Mouse (Mus musculus) left cerebral cortex, adult 9 months (tissue): ENCODE measurements at regions not wholly inside any gene's neighbourhood (a gene's known extent, or its start where the extent isn't known, plus 50 kb on each side); places are given as distances from the start of the nearest gene placed in this dataset.

Experiments used
- DNase-seq, 2 experiments: peaks; one replicate each; pipeline ENCODE4 v3.0.0; 2022; ENCODE audit warnings: low spot score in 2 of 2

DNA sequence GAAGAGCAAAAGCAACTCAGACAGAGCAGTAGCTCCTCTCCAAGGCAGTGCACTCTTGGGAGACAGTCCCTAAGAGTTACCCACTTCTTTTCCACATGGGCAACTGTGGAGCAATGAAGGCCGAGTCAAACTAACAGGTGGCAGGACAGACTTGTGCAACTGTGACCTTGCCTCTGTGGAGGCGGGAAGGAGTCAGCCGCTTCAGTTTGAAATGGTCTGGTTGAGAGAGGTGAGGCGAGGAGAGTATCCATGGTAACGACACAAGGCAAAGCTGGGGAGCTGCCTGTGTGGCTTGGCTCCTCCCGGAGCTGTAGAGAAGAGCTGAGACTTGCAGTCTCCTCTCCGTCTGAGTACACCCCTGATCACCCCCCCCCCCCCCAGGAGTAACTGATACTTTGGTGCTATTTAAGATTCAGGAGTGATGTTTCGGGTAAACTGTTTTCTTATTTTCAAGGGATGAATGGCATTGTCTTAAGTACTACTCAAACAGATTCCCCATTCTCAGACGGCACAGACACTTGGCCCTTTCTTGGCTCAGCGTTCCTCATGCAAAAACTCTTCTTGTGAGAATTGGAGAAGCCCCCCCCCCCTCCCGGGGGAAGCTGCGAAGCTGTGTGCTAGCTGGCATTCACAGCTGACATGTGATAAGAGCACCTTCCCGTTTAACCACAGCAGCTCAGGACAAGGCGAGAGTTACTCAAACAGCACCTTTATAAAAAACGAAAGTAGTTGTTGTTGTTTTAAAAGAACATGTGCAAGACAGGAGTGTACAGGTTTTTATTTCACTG is 54.9 kb upstream of the Chst1 start:
- DNase-seq = no peak

DNA sequence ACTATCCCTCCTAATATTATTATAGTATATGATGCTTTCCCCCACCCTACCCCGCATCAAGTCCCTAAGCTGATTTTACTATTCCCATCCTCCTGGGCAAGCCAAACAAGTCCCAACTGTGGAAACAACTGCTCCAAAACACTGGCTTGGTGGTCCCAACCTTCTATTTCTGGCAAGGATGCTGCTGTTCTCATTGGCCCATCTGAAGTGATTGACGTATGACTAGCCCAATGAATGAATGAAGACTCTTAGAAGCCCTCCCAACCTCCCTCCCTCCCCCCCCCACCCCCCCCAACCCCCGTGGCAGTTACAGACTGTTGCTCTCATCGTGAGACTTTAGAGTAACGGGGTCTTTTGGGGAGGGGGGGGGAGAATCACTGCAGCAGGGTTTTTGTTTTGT is 58.7 kb upstream of the Chst1 start:
- DNase-seq = no peak

DNA sequence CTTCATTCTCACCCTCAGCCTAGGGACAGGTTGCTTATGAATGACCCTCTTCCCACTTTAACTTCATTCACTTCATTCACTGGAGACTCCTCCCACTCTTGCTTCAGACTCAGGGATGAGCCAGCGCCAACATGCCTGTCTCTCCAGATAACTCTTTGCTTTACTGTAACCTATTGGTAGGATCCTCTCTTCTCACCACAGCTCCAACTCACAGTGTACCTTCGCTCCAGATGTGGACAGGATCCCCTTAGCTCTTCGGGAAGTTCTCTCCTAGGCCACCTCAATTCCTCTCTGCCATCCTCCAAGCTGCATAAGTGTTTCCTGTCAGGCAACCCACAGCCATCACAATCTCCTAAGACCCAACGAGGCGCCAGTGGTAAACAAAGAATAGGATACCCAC is 67.5 kb upstream of the Chst1 start:
- DNase-seq = no peak

DNA sequence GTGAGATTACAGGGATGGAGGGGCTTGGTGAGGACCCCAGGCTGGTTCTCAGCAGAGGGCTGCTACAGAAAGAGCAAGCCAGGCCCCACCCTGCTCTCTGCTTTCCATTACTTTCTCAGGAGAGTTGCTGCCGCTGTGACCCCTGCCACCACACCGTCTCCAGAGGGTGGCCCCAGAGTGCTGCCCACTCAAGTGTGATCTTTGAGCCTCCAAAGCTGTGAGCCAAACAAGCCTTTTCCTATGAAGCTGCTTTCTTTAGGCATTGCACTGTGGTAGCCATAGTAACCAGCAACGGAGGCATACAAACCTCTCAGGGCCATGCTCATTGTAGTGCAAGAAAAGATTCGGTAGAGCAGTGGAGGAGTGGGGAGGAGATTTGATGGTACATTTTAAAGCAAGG is 68.8 kb upstream of the Chst1 start:
- DNase-seq = peak in 1 of 2 experiments; percentile 56

DNA sequence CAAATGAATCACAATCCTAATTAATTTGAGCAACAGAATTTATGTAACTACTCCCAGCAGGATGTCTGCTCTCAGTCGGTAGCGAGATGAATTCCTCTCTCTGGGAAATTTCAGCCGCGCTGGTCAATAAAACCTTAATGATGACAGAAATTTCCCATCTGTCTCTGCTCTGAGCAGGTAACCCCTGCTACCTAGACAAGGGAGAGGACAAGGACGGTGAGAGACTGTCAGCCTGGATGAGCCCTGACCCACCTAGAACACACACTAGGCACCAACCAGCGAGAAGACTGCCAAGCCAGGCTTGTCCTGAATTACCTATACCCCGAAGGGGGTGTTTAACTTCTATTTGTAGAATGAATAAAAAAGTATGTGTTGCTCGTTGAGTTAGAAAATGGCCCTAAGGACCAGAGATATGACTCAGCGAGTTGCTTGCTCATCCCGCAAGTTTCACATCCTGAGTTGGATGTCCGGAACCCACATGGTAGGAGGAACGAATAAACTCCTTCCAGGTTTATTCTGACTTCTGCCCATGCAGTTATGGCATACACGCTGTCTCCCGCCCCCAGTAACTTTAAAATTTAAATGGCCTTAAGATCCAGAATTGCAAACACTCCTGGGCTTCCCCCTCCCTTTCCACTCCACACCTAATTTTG is 69.5 kb upstream of the Slc35c1 start:
- peak in 1 of 2 experiments; percentile 58 for DNase-seq

DNA sequence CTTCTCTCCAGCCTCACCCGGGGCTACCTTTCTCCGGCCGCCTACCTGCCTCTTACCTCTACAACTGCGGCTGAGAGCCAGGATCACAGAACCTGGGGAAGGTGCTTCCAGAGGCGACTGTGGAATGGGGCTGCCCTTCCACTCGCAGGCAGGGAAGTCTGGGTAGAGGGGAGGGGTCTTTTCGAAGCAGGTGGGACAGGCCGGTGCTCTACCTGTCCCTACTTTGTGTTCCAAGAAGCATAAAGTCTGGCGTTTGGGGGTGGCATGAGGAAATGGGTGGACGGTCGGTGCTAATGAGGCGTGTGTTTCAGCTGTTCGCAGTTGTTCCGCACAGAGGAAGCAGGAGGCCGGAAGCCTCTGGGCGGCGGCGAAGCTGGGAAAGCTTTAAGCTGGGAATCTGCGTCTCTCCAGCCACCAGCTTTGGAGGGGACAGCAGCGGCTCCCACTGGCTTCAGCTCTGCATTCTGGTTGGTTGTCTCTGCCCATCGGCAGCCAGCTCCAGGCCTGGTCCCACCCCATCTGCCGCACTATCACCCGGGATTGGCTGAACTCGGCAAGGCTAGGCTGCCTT is 68.8 kb upstream of the Slc35c1 start:
- peak; percentile 83 to 92 for DNase-seq

DNA sequence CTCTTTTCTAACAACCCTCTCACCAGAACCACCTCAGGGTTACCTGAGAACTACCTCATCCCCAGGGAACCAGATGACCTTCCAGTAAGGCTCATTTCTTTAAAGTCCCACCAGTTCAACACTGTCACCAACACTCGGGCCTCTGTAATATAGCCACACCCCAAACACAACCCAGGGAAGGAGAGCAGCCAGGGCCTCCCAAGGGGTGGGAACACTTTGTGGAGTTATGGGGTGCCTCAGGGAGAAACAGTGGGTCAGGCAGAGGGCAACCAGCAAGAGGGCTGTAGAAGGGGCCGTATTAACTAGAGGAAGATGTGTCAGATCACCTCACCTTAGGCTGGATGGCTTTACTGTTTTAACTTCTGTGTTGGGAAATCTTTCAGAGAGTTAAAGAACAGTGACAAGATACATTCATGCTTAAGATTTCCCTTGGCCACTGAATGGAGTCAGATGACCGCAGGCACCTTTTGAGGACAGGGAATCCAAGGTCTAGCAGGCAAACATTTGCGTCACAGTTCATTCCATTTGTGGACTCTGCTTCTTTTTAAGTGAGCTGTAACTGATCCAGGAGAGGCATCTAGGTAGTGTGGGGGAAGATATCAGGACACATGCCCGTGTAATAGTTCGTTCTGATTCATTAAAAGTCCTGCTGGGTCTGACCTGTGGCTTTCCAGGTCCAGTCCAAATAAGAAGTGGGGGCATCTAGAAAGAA is 67.9 kb upstream of the Slc35c1 start:
- DNase-seq = no peak

DNA sequence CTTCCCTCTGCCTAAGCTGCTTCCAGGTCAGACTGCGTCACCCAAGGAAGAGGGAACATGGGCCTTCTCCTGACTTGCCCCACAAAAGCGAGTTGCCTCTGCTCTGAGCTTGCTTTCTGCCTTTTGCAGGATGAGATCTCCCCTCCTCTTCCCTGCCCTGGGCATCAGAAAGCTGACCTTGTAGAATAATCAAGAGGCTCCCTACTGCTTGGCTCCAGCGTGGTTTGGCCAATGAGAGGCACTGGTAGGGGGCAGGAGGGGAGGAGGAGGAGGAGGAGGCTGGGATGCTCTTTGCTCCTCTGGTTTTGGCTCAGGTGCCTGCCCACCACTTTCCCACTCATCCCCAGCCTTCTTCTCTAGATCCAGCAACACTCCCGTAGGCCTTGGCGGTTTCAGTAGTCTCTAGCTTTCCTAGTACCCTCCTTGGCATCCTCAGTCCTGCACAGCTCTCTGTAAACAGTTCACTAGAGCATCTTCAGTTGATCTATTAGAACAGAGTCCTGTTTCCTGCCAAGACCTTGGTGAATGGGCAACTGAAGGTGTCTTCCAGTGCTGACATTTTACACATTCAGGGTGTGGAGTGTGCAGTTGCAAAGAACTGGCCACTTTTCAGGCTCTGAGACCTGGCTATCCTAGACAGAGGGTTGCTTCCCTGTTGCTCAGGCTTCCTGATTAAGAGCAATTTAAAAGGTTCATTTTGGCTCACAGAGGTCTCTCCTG is 66.5 kb upstream of the Slc35c1 start:
- DNase-seq = no peak

DNA sequence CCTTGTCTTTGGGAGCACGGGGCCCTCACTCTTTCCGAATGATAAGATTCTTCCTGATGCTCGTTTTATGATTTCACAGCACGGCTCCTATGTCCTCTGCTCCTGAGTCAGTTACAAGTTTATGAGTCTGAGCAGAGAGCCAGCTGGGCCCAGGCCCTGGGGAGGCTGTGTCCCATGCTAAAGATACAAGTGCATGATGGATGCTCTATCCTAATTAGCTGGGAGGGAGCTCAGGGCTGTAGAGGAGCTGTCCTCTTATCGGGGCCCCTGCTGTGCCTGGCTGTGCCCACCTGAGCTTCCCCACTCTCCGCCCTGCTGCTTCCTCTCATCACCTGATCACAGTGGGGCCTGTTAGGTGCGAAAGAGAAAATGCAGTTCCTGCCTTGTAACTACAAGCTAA is 65.3 kb upstream of the Slc35c1 start:
- DNase-seq = no peak

DNA sequence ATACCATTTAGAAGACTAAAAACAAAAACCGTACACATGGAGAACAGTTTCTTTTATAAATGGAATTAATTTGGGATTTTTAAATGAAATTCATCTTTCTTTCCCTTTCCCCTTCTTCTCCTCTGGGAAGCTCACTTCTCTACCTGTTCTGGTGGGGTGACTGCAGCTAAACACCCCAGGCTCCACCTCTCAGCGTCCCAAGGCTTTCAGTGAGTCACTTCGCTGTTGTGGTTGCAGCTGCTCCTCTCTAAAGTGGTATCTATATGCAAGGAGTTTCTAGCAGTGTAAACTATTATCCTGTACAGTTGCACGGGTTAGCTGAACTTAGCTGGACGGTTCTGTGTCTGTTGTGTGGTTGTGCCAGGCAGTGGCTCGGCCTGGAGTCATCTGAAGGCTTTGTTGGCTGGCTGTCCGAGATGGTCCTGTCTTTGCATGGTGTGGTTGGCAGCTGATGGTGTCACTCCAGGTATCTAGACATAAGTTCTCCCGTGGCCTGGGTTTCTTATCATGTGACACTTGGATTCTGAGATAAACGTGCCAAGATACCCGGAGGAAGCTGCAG is 64.8 kb upstream of the Slc35c1 start:
- no peak for DNase-seq

DNA sequence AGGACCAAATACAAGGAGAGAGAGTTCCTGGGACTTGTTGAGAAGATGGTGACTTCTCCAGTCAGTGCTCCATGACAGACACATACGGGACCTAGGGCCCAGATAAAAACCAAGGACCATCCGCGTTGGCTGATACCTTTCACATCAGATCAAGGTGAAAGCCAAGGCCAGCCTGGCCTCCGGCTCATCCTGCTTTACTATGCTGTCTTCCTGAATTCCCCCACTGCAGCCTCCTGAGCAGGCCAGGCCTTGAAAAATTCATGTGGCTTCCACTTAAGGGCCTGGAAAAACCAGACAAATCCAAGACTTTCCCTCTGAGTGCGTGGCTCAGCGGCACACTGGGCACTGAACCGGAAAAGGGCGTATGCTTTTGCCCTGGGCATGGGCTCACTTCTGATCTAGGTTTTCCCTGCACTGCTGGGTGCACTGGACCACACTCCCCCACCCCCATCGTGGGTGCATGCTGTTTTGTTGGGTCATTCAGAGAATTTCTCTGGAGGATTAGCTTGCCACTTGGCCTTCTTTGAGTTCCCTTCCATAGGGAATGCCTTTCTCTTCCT is 64.1 kb upstream of the Slc35c1 start:
- no peak for DNase-seq

DNA sequence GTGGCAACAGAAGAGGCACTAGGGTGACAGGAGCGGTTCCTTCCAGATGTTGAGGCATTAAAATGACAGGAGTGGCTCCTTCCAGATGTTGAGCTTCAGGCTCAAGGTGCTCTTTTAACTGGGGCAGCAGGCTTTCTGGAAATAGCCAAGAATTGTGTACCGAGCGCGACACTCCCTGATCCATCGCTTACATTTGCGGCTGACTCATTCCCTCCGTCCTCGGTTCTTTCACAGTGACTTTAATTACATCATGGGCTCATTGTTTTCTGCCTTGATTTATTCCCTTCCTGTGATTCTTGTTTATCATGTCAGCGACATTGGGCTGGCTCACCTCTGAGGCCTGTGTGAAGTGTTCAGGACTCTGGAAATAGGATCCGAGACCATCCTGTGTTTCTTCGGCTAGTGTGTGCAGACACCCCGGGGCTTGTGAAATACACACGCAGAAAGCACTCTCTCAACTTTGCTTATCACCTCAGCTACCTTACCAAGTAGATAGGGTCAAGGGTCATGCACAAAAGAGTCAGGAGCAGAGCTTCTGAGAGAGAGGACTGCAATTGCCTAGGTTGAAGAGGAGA is 63.1 kb upstream of the Slc35c1 start:
- no peak for DNase-seq

DNA sequence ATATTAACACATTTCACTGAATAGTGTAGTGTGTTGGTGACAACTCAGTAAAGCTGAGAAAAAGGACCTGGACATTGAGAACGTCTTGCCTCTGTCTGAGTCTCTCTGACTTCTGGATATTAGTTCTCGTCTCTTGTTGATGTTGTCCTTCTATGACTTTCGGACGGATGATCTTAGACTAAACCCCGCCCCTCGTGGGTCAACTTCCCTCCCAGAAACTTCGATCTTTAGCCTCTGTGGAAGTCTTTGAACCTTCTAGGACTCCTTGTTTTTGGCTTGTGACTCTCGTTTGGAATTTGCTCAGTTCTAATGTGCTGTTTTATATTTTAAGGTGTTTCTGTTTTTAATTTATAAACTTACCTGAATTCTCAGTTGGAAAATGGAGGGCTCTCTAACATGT is 61.2 kb upstream of the Slc35c1 start:
- no peak for DNase-seq

DNA sequence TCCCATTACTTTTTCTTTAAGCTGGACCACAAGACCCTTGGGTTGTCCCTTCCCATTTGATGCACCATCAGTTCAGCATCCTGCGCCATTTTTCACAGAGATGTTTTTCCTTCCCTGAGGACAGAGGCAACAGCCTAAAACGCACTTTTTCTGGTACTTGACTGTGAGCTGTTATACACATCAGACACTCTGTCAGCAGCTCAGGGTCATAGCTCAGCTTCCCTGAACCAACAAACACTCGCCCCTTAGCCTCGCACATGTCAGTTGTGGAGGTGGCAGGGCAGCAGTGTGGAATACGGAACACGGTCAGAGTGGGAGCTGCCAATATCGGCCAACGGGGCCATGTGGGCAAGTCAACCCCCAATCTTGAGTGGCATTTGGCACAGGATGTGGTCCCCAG is 59.1 kb upstream of the Slc35c1 start:
- no peak for DNase-seq

DNA sequence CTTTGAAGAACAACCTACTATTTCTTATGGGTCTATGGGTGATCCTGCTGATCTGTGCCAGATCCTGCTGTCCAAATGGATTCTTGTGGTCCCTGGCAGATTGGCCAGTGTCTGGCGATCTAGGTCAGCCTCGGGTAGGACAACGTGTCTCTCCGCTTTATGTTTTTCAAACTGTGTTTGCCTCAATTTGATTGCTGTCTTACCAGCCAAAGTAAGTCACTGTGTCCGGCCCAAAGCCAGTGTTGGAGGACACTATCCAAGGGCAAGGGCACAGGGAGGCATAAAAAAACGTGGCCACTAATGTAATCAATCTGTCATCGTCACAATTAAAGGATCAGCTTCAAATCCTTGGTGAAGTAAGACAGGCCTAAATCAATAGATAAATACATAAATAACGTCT is 58.6 kb upstream of the Slc35c1 start:
- no peak for DNase-seq

DNA sequence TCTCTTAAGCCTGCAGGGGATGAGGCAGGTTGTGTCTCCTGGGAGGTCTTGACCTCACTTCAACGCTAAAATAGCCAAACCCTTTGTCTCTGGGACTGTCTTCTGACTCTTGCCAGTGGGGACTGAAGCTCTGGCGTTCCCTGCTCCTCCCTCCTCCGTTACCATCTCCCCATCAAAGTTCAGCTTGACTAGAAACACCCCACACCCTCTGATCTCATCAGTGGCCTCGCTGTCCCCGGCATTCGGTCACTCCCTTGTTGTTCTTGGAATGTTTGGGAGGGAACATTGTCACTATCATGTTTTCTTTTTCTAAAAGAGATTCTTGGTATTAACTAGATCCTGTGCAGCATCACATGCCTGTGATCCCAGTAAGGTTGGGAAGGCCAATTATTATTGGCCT is 54.6 kb upstream of the Slc35c1 start:
- no peak for DNase-seq

DNA sequence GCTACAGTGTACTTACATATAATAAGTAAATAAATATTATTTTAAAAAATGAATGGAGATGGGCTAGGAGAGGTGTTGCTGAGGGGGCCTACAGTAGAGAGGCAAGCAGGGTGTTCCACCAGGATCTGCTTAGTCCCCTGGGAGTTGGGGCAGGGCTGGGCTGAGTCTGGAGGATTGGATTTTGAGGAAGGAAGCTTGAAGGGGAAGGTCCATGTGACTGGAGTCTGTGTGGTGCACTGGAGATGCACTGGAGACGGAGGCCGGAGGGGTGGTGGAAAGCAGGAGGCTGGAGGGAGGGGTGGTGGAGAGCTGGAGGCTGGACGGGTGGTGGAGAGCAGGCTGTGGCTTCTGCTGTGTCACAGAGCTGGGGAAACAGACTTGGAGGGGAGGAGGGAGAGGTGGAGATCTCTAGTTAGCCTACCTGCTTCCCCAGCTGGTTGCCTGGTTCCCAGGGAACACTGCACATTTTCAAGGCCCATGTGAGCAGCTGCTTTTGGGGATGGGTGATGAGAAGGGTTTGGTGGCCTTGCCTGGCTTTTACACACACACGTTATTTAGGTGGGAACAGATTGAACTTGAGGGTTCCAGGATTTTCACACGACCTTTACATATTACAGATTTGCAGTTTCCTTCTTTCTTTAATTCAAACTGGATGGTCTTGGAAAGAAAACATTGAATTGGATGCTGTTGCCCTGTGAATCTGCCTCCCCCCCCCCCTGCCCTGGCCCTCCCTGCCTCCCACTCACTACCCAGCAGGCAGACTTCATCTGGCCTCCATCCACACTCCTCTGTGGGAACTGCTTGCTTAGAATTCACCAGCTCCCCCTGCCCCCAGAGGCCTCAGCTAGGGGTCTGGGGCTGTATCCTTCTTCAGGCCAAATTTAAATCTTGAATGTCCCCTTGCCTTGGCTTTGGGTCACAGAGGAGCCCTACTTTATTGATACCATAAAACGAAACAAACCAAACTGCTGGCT is 51.7 kb upstream of the Slc35c1 start:
- no peak for DNase-seq
